Mouse (Mus musculus): ENCODE data around the gene Arhgef28. TPM values are rescaled to one million over a fixed set of nuclear protein-coding genes. Genes with fewer than 3 reads are reported as not detected.
A peak's percentile ranks its signal among the peaks of the same experiment; 100 is the strongest.

Gene Arhgef28
- polyA plus RNA-seq, 1 experiment from 2014 or later: 0.85 TPM

- Histone ChIP-seq H3K4me1 (peaks cover 12% of the 10 kb centered on the region), H3K9ac (no peak overlapping the region), H3K4me3 (no peak overlapping the region), H3K27ac (no peak overlapping the region), H3K9me3 (replicated peaks) (no peaks in the 10 kb centered on the region), H3K4me2 (no peak overlapping the region), H3K27me3 (replicated peaks) (peaks cover 56% of the 10 kb centered on the region), H3K36me3 (no peaks in the 10 kb centered on the region)
- WGBS (ENCODE audit: insufficient replicate concordance): 74% methylated on average over 7 of the region's 7 CpGs
- ATAC-seq: no peak
These were observed 3.9 kb upstream of the Arhgef28 start for GRCm38 (mm10) chr13:98210137-98210536.

GRCm38 (mm10) chr13:98208842-98209241 lies 2.6 kb upstream of the Arhgef28 start:
- Histone ChIP-seq H3K9me3 (replicated peaks) (no peaks in the 10 kb centered on the region), H3K4me3 (no peak overlapping the region), H3K27me3 (replicated peaks) (peaks cover 65% of the 10 kb centered on the region), H3K27ac (no peak overlapping the region), H3K36me3 (no peaks in the 10 kb centered on the region), H3K4me2 (no peak overlapping the region), H3K4me1 (peaks cover 12% of the 10 kb centered on the region), H3K9ac (no peak overlapping the region)
- WGBS (ENCODE audit: insufficient replicate concordance): 38% methylated on average over 9 of the region's 9 CpGs
- ATAC-seq: no peak

- Histone ChIP-seq H3K9me3 (replicated peaks) (no peaks in the 10 kb centered on the region), H3K4me3 (peak overlapping the region; percentile 65), H3K36me3 (no peaks in the 10 kb centered on the region), H3K4me1 (peaks cover 12% of the 10 kb centered on the region), H3K9ac (peak overlapping the region; percentile 57), H3K27ac (no peak overlapping the region), H3K27me3 (replicated peaks) (peaks cover 78% of the 10 kb centered on the region), H3K4me2 (peak overlapping the region; percentile 96)
- WGBS (ENCODE audit: insufficient replicate concordance): 5% methylated on average over 13 of the region's 13 CpGs
- ATAC-seq: no peak
These were observed 269 bp upstream of the Arhgef28 start for GRCm38 (mm10) chr13:98206546-98206870.

GRCm38 (mm10) chr13:98205111-98205510 lies 1.1 kb downstream of the Arhgef28 start:
- H3K4me1 ChIP-seq: peaks cover 12% of the 10 kb centered on the region
- ATAC-seq: no peak
- no peak overlapping the region for H3K27ac ChIP-seq
- H3K4me3 ChIP-seq: peak overlapping the region; percentile 65; the same call in 1 of the 2 replicates
- H3K9me3 ChIP-seq (replicated peaks): no peaks in the 10 kb centered on the region
- 44% methylated on average over 8 of the region's 8 CpGs for WGBS (ENCODE audit: insufficient replicate concordance)
- H3K9ac ChIP-seq: no peak overlapping the region
- H3K27me3 ChIP-seq (replicated peaks): peaks cover 87% of the 10 kb centered on the region
- H3K4me2 ChIP-seq: peak overlapping the region; percentile 96
- no peaks in the 10 kb centered on the region for H3K36me3 ChIP-seq

GRCm38 (mm10) chr13:98204371-98204770 lies 1.9 kb downstream of the Arhgef28 start:
- Histone ChIP-seq H3K36me3 (no peaks in the 10 kb centered on the region), H3K4me3 (no peak overlapping the region), H3K9me3 (replicated peaks) (no peaks in the 10 kb centered on the region), H3K27me3 (replicated peaks) (peaks cover 88% of the 10 kb centered on the region), H3K4me2 (no peak overlapping the region), H3K9ac (no peak overlapping the region), H3K4me1 (peaks cover 12% of the 10 kb centered on the region), H3K27ac (no peak overlapping the region)
- ATAC-seq: no peak
- WGBS (ENCODE audit: insufficient replicate concordance): 60% methylated on average over 8 of the region's 8 CpGs

GRCm38 (mm10) chr13:98201436-98201835 lies 4.8 kb downstream of the Arhgef28 start:
- no peaks in the 10 kb centered on the region for H3K36me3 ChIP-seq
- no peak overlapping the region for H3K9ac ChIP-seq
- ATAC-seq: no peak
- no peak overlapping the region for H3K27ac ChIP-seq
- peaks cover 9% of the 10 kb centered on the region for H3K4me1 ChIP-seq
- H3K4me2 ChIP-seq: no peak overlapping the region
- no peak overlapping the region for H3K4me3 ChIP-seq
- H3K27me3 ChIP-seq (replicated peaks): peaks cover 65% of the 10 kb centered on the region
- no peaks in the 10 kb centered on the region for H3K9me3 ChIP-seq (replicated peaks)
- 39% methylated on average over 9 of the region's 9 CpGs for WGBS (ENCODE audit: insufficient replicate concordance)

GRCm38 (mm10) chr13:98192596-98192995 lies 13.6 kb downstream of the Arhgef28 start:
- Histone ChIP-seq H3K4me1 (peaks cover 26% of the 10 kb centered on the region), H3K27ac (no peak overlapping the region), H3K36me3 (no peaks in the 10 kb centered on the region), H3K9me3 (replicated peaks) (no peaks in the 10 kb centered on the region), H3K4me3 (no peak overlapping the region), H3K9ac (no peak overlapping the region), H3K4me2 (no peak overlapping the region), H3K27me3 (replicated peaks) (no peaks in the 10 kb centered on the region)
- WGBS (ENCODE audit: insufficient replicate concordance): 61% methylated on average over 10 of the region's 10 CpGs
- no peak for ATAC-seq

- 67% methylated on average over 2 of the region's 2 CpGs for WGBS (ENCODE audit: insufficient replicate concordance)
- H3K9ac ChIP-seq: no peak overlapping the region
- H3K27me3 ChIP-seq (replicated peaks): no peaks in the 10 kb centered on the region
- H3K9me3 ChIP-seq (replicated peaks): no peaks in the 10 kb centered on the region
- peaks cover 47% of the 10 kb centered on the region for H3K4me1 ChIP-seq
- H3K4me3 ChIP-seq: no peak overlapping the region
- peak overlapping the region; percentile 53 for H3K4me2 ChIP-seq
- peak overlapping the region; percentile 65; the same call in 1 of the 2 replicates for H3K27ac ChIP-seq
- H3K36me3 ChIP-seq: no peaks in the 10 kb centered on the region
- peak; percentile 88 for ATAC-seq
These were observed 17.7 kb downstream of the Arhgef28 start for GRCm38 (mm10) chr13:98188500-98188899.

- ATAC-seq: peak; percentile 88
These were observed 18.3 kb downstream of the Arhgef28 start for GRCm38 (mm10) chr13:98187904-98188303.

GRCm38 (mm10) chr13:98186179-98186578 lies 20.1 kb downstream of the Arhgef28 start:
- Histone ChIP-seq H3K9me3 (replicated peaks) (no peaks in the 10 kb centered on the region), H3K9ac (no peak overlapping the region), H3K4me2 (no peak overlapping the region), H3K27me3 (replicated peaks) (no peaks in the 10 kb centered on the region), H3K4me1 (peaks cover 47% of the 10 kb centered on the region), H3K36me3 (no peaks in the 10 kb centered on the region), H3K4me3 (no peak overlapping the region), H3K27ac (no peak overlapping the region)
- no peak for ATAC-seq
- WGBS (ENCODE audit: insufficient replicate concordance): 74% methylated on average over 5 of the region's 5 CpGs

More at GRCm38 (mm10) chr13:98187904-98188303, 18.3 kb downstream of the Arhgef28 start:
- H3K4me1 ChIP-seq: peaks cover 47% of the 10 kb centered on the region
- H3K4me3 ChIP-seq: no peak overlapping the region
- H3K27me3 ChIP-seq (replicated peaks): no peaks in the 10 kb centered on the region
- peak overlapping the region; percentile 53 for H3K4me2 ChIP-seq
- H3K27ac ChIP-seq: peak overlapping the region; percentile 65; the same call in 1 of the 2 replicates
- 49% methylated on average over 1 of the region's 1 CpGs for WGBS (ENCODE audit: insufficient replicate concordance)
- H3K36me3 ChIP-seq: no peaks in the 10 kb centered on the region
- H3K9me3 ChIP-seq (replicated peaks): no peaks in the 10 kb centered on the region
- no peak overlapping the region for H3K9ac ChIP-seq

- Histone ChIP-seq H3K4me3 (no peak overlapping the region), H3K27me3 (replicated peaks) (no peaks in the 10 kb centered on the region), H3K4me1 (peaks cover 40% of the 10 kb centered on the region), H3K4me2 (no peak overlapping the region), H3K27ac (no peak overlapping the region), H3K9me3 (replicated peaks) (no peaks in the 10 kb centered on the region), H3K36me3 (no peaks in the 10 kb centered on the region), H3K9ac (no peak overlapping the region)
- ATAC-seq: no peak
- WGBS (ENCODE audit: insufficient replicate concordance): 29% methylated on average over 3 of the region's 3 CpGs
These were observed 21.6 kb downstream of the Arhgef28 start for GRCm38 (mm10) chr13:98184632-98185031.

GRCm38 (mm10) chr13:98183157-98183878 lies 22.9 kb downstream of the Arhgef28 start:
- no peak for ATAC-seq

More at GRCm38 (mm10) chr13:98183157-98183878, 22.9 kb downstream of the Arhgef28 start:
- H3K9ac ChIP-seq: no peak overlapping the region
- no peaks in the 10 kb centered on the region for H3K27me3 ChIP-seq (replicated peaks)
- H3K9me3 ChIP-seq (replicated peaks): no peaks in the 10 kb centered on the region
- H3K4me2 ChIP-seq: no peak overlapping the region
- H3K4me3 ChIP-seq: no peak overlapping the region
- WGBS (ENCODE audit: insufficient replicate concordance): 75% methylated on average over 21 of the region's 21 CpGs
- peaks cover 28% of the 10 kb centered on the region for H3K4me1 ChIP-seq
- no peak overlapping the region for H3K27ac ChIP-seq
- H3K36me3 ChIP-seq: no peaks in the 10 kb centered on the region

Data from liver, embryonic 12.5 days (tissue).